Mouse (Mus musculus): ENCODE measurements around the gene Dennd1a. TPM values are rescaled to one million over a fixed set of nuclear protein-coding genes. Genes with fewer than 3 reads are reported as not detected.

Gene Dennd1a
- polyA plus RNA-seq, 1 experiment from 2014 or later = 12.2 TPM

- no peaks in the 10 kb centered on the region for H3K36me3 ChIP-seq (ENCODE audit: control insufficient read depth, insufficient read depth, low read length)
- H3K9me3 ChIP-seq (ENCODE audit: control insufficient read depth, low read depth, low read length) = no peaks in the 10 kb centered on the region
- no peak overlapping the region for H3K9ac ChIP-seq (replicated peaks; ENCODE audit: low read depth, low read length)
- WGBS = 41% methylated on average over 6 of the region's 6 CpGs
- no peak overlapping the region for H3K27ac ChIP-seq (ENCODE audit: low read length)
- H3K27me3 ChIP-seq (ENCODE audit: control insufficient read depth, insufficient read depth, low read length) = no peaks in the 10 kb centered on the region
- ATAC-seq (ENCODE audit: insufficient number of reproducible peaks, insufficient read depth, low FRiP score, low read depth) = no peak
- H3K4me3 ChIP-seq (ENCODE audit: low read depth, low read length) = no peak overlapping the region
- no peak overlapping the region for H3K4me2 ChIP-seq (replicated peaks; ENCODE audit: low read depth, low read length)
- no peaks in the 10 kb centered on the region for H3K4me1 ChIP-seq (ENCODE audit: control insufficient read depth, insufficient read depth, low read length)
These were observed 361.6 kb downstream of the Dennd1a start for GRCm38 (mm10) chr2:37925413-37926132.

GRCm38 (mm10) chr2:37908721-37909506, 378.3 kb downstream of the Dennd1a start:
- no peak overlapping the region for H3K9ac ChIP-seq (replicated peaks; ENCODE audit: low read depth, low read length)
- H3K9me3 ChIP-seq (ENCODE audit: control insufficient read depth, low read depth, low read length) = no peaks in the 10 kb centered on the region
- H3K4me1 ChIP-seq (ENCODE audit: control insufficient read depth, insufficient read depth, low read length) = no peaks in the 10 kb centered on the region
- no peak overlapping the region for H3K4me3 ChIP-seq (ENCODE audit: low read depth, low read length)
- no peaks in the 10 kb centered on the region for H3K36me3 ChIP-seq (ENCODE audit: control insufficient read depth, insufficient read depth, low read length)
- no peak overlapping the region for H3K4me2 ChIP-seq (replicated peaks; ENCODE audit: low read depth, low read length)
- WGBS = 77% methylated on average over 5 of the region's 5 CpGs
- no peak for ATAC-seq (ENCODE audit: insufficient number of reproducible peaks, insufficient read depth, low FRiP score, low read depth)
- H3K27ac ChIP-seq (ENCODE audit: low read length) = no peak overlapping the region
- no peaks in the 10 kb centered on the region for H3K27me3 ChIP-seq (ENCODE audit: control insufficient read depth, insufficient read depth, low read length)

- 90% methylated on average over 3 of the region's 3 CpGs for WGBS
- Histone ChIP-seq H3K9me3 (ENCODE audit: control insufficient read depth, low read depth, low read length) (no peaks in the 10 kb centered on the region), H3K36me3 (ENCODE audit: control insufficient read depth, insufficient read depth, low read length) (no peaks in the 10 kb centered on the region), H3K4me2 (replicated peaks; ENCODE audit: low read depth, low read length) (no peak overlapping the region), H3K4me1 (ENCODE audit: control insufficient read depth, insufficient read depth, low read length) (no peaks in the 10 kb centered on the region), H3K27ac (ENCODE audit: low read length) (no peak overlapping the region), H3K9ac (replicated peaks; ENCODE audit: low read depth, low read length) (no peak overlapping the region), H3K4me3 (ENCODE audit: low read depth, low read length) (no peak overlapping the region), H3K27me3 (ENCODE audit: control insufficient read depth, insufficient read depth, low read length) (no peaks in the 10 kb centered on the region)
- no peak for ATAC-seq (ENCODE audit: insufficient number of reproducible peaks, insufficient read depth, low FRiP score, low read depth)
These were observed 378.9 kb downstream of the Dennd1a start for GRCm38 (mm10) chr2:37908296-37908695.

- Histone ChIP-seq H3K27me3 (ENCODE audit: control insufficient read depth, insufficient read depth, low read length) (no peaks in the 10 kb centered on the region), H3K4me3 (ENCODE audit: low read depth, low read length) (no peak overlapping the region), H3K9ac (replicated peaks; ENCODE audit: low read depth, low read length) (no peak overlapping the region), H3K36me3 (ENCODE audit: control insufficient read depth, insufficient read depth, low read length) (no peaks in the 10 kb centered on the region), H3K4me2 (replicated peaks; ENCODE audit: low read depth, low read length) (no peak overlapping the region), H3K4me1 (ENCODE audit: control insufficient read depth, insufficient read depth, low read length) (no peaks in the 10 kb centered on the region), H3K27ac (ENCODE audit: low read length) (no peak overlapping the region), H3K9me3 (ENCODE audit: control insufficient read depth, low read depth, low read length) (no peaks in the 10 kb centered on the region)
- no peak for ATAC-seq (ENCODE audit: insufficient number of reproducible peaks, insufficient read depth, low FRiP score, low read depth)
- WGBS = 84% methylated on average over 2 of the region's 2 CpGs
These were observed 380.9 kb downstream of the Dennd1a start for GRCm38 (mm10) chr2:37906261-37906660.

GRCm38 (mm10) chr2:37903286-37903685, 383.9 kb downstream of the Dennd1a start:
- no peak for ATAC-seq (ENCODE audit: insufficient number of reproducible peaks, insufficient read depth, low FRiP score, low read depth)
- WGBS = 75% methylated on average over 8 of the region's 8 CpGs
- Histone ChIP-seq H3K4me1 (ENCODE audit: control insufficient read depth, insufficient read depth, low read length) (no peaks in the 10 kb centered on the region), H3K9ac (replicated peaks; ENCODE audit: low read depth, low read length) (no peak overlapping the region), H3K27me3 (ENCODE audit: control insufficient read depth, insufficient read depth, low read length) (no peaks in the 10 kb centered on the region), H3K27ac (ENCODE audit: low read length) (no peak overlapping the region), H3K9me3 (ENCODE audit: control insufficient read depth, low read depth, low read length) (no peaks in the 10 kb centered on the region), H3K36me3 (ENCODE audit: control insufficient read depth, insufficient read depth, low read length) (no peaks in the 10 kb centered on the region), H3K4me2 (replicated peaks; ENCODE audit: low read depth, low read length) (no peak overlapping the region), H3K4me3 (ENCODE audit: low read depth, low read length) (no peak overlapping the region)

- Histone ChIP-seq H3K4me2 (replicated peaks; ENCODE audit: low read depth, low read length) (no peak overlapping the region), H3K9me3 (ENCODE audit: control insufficient read depth, low read depth, low read length) (no peaks in the 10 kb centered on the region), H3K27ac (ENCODE audit: low read length) (no peak overlapping the region), H3K4me1 (ENCODE audit: control insufficient read depth, insufficient read depth, low read length) (peaks cover 10% of the 10 kb centered on the region), H3K36me3 (ENCODE audit: control insufficient read depth, insufficient read depth, low read length) (no peaks in the 10 kb centered on the region), H3K9ac (replicated peaks; ENCODE audit: low read depth, low read length) (no peak overlapping the region), H3K27me3 (ENCODE audit: control insufficient read depth, insufficient read depth, low read length) (no peaks in the 10 kb centered on the region), H3K4me3 (ENCODE audit: low read depth, low read length) (no peak overlapping the region)
- 90% methylated on average over 3 of the region's 3 CpGs for WGBS
- ATAC-seq (ENCODE audit: insufficient number of reproducible peaks, insufficient read depth, low FRiP score, low read depth) = no peak
These were observed 404.0 kb downstream of the Dennd1a start for GRCm38 (mm10) chr2:37883214-37883613.

- no peak overlapping the region for H3K4me3 ChIP-seq (ENCODE audit: low read depth, low read length)
- no peak overlapping the region for H3K4me2 ChIP-seq (replicated peaks; ENCODE audit: low read depth, low read length)
- H3K4me1 ChIP-seq (ENCODE audit: control insufficient read depth, insufficient read depth, low read length) = peaks cover 10% of the 10 kb centered on the region
- WGBS = 46% methylated on average over 5 of the region's 5 CpGs
- H3K27ac ChIP-seq (ENCODE audit: low read length) = no peak overlapping the region; the same call in 1 of the 2 replicates
- H3K36me3 ChIP-seq (ENCODE audit: control insufficient read depth, insufficient read depth, low read length) = no peaks in the 10 kb centered on the region
- peak; percentile 62 for ATAC-seq (ENCODE audit: insufficient number of reproducible peaks, insufficient read depth, low FRiP score, low read depth)
- no peak overlapping the region for H3K9ac ChIP-seq (replicated peaks; ENCODE audit: low read depth, low read length)
- no peaks in the 10 kb centered on the region for H3K27me3 ChIP-seq (ENCODE audit: control insufficient read depth, insufficient read depth, low read length)
- no peaks in the 10 kb centered on the region for H3K9me3 ChIP-seq (ENCODE audit: control insufficient read depth, low read depth, low read length)
These were observed 405.8 kb downstream of the Dennd1a start for GRCm38 (mm10) chr2:37881262-37881913.

- Histone ChIP-seq H3K9me3 (ENCODE audit: control insufficient read depth, low read depth, low read length) (no peaks in the 10 kb centered on the region), H3K27ac (ENCODE audit: low read length) (no peak overlapping the region), H3K9ac (replicated peaks; ENCODE audit: low read depth, low read length) (no peak overlapping the region), H3K4me2 (replicated peaks; ENCODE audit: low read depth, low read length) (no peak overlapping the region), H3K36me3 (ENCODE audit: control insufficient read depth, insufficient read depth, low read length) (no peaks in the 10 kb centered on the region), H3K4me1 (ENCODE audit: control insufficient read depth, insufficient read depth, low read length) (peaks cover 10% of the 10 kb centered on the region), H3K4me3 (ENCODE audit: low read depth, low read length) (no peak overlapping the region), H3K27me3 (ENCODE audit: control insufficient read depth, insufficient read depth, low read length) (no peaks in the 10 kb centered on the region)
- WGBS = 48% methylated on average over 4 of the region's 4 CpGs
- no peak for ATAC-seq (ENCODE audit: insufficient number of reproducible peaks, insufficient read depth, low FRiP score, low read depth)
These were observed 407.5 kb downstream of the Dennd1a start for GRCm38 (mm10) chr2:37879697-37880096.

All from stomach, embryonic 14.5 days (tissue).